In the genomic region with DNA sequence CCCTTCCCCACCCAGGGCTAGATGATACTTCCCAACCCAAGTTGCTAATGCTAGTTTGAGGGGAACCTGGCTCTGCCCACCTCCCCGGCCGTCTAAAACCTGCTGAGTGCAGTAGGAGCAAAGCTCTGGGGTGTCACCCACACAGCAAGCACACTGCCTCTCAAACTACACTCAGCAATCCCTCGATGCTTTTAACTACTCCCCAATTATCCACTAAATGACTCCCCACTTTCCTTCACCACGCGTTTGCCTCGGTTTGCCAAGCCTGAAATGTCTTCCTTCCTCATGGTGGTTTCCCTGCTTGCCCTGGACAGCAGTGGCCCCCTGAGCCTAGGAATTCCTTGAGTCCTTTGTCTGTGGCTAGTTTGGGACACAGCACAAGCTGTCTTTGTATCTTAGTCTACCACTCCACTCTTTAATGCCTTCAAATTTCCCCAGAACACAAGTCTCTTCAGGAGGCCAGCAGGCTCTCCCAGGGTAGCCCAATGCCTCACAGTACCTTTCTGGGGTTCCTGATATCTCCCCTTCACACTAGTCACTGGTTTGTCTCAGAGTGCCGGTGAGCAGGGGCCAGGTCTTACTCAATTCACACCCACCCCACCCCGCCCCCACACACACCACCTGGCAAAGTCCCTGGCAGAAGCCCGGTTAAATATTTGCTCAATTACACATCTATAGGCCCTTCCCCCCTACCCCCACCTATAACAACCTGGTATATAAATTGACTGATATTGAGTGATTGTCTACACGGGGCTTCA, we compare ENCODE assay signal across 7 mouse cellular contexts. TPM values are rescaled to one million over a fixed set of nuclear protein-coding genes. Genes with fewer than 3 reads are reported as not detected.
DNase-seq lines count a peak whose midpoint lies in the region; ATAC-seq and TF ChIP-seq lines count a peak whose summit lies in the region.

No protein-coding gene starts in this region.

- ATAC-seq in lung, postnatal 0 days: no peak
- peak; percentile 7; the same call in 1 of the 2 replicates for ATAC-seq in intestine, embryonic 16.5 days

- peak overlapping the region; percentile 96 for H3K4me3 ChIP-seq in lung, postnatal 0 days (ENCODE audit: low read depth, low read length)
- H3K4me3 ChIP-seq in embryonic fibroblast, embryonic 13.5 days (ENCODE audit: insufficient read depth, low read length): peak overlapping the region; percentile 99
- H3K4me3 ChIP-seq in intestine, embryonic 16.5 days (ENCODE audit: low read length): peak overlapping the region; percentile 98
- H3K4me3 ChIP-seq in olfactory bulb, adult 2 months (ENCODE audit: insufficient read depth, low read depth, low read length): peak overlapping the region; percentile 4; the same call in 1 of the 2 replicates

- H3K36me3 ChIP-seq in lung, postnatal 0 days (ENCODE audit: insufficient read depth, low read length): no peaks in the 10 kb centered on the region
- no peaks in the 10 kb centered on the region for H3K36me3 ChIP-seq in intestine, embryonic 16.5 days (ENCODE audit: control insufficient read depth, insufficient read depth, low read length)

- 13% methylated on average over 10 of the region's 10 CpGs for WGBS in lung, postnatal 0 days
- WGBS in intestine, embryonic 16.5 days: 11% methylated on average over 10 of the region's 10 CpGs
- WGBS in olfactory bulb, adult 2 months: 14% methylated on average over 10 of the region's 10 CpGs

- H3K4me1 ChIP-seq in lung, postnatal 0 days (ENCODE audit: insufficient read depth, low read depth, low read length): peaks cover 41% of the 10 kb centered on the region; the same call in 1 of the 2 replicates
- peaks cover 18% of the 10 kb centered on the region for H3K4me1 ChIP-seq in embryonic fibroblast, embryonic 13.5 days (ENCODE audit: control insufficient read depth, insufficient read depth, low read length)
- peaks cover 42% of the 10 kb centered on the region for H3K4me1 ChIP-seq in intestine, embryonic 16.5 days (ENCODE audit: control insufficient read depth, insufficient read depth, low read length)
- peaks cover 39% of the 10 kb centered on the region for H3K4me1 ChIP-seq in olfactory bulb, adult 2 months (ENCODE audit: control insufficient read depth, insufficient read depth, low read length)

- peak; percentile 46; the same call in 1 of the 2 replicates for TF ChIP-seq POLR2A in embryonic fibroblast, embryonic 13.5 days (IDR thresholded peaks at IDR 0.05; ENCODE audit: low read depth, low read length)
- no peak for TF ChIP-seq POLR2A in olfactory bulb, adult 2 months (IDR thresholded peaks at IDR 0.05; ENCODE audit: insufficient read depth, low read depth, low read length)

- no peak for TF ChIP-seq CTCF in lung, postnatal 0 days (IDR thresholded peaks at IDR 0.05)
- no peak for TF ChIP-seq CTCF in embryonic fibroblast, embryonic 13.5 days (IDR thresholded peaks at IDR 0.05; ENCODE audit: borderline replicate concordance, insufficient read depth, low read length)
- TF ChIP-seq CTCF in olfactory bulb, adult 2 months (IDR thresholded peaks at IDR 0.05; ENCODE audit: insufficient read depth, low read depth, low read length): no peak

- TF ChIP-seq EP300 in lung, postnatal 0 days (IDR thresholded peaks at IDR 0.05): no peak

- H3K4me2 ChIP-seq in lung, postnatal 0 days (replicated peaks; ENCODE audit: low read depth, low read length): peak overlapping the region; percentile 77
- peak overlapping the region; percentile 85 for H3K4me2 ChIP-seq in intestine, embryonic 16.5 days (ENCODE audit: low read depth, low read length)

- peak overlapping the region; percentile 97 for H3K9ac ChIP-seq in lung, postnatal 0 days (replicated peaks; ENCODE audit: low read depth)
- H3K9ac ChIP-seq in intestine, embryonic 16.5 days (ENCODE audit: low read depth, low read length): peak overlapping the region; percentile 99

- no peaks in the 10 kb centered on the region for H3K27me3 ChIP-seq in lung, postnatal 0 days (replicated peaks; ENCODE audit: insufficient read depth, low read length)
- H3K27me3 ChIP-seq in intestine, embryonic 16.5 days (replicated peaks; ENCODE audit: control insufficient read depth, insufficient read depth, low read length): no peaks in the 10 kb centered on the region

- DNase-seq in lung, postnatal 0 days (ENCODE audit: low spot score): no peak
- DNase-seq in lung, adult 18-20 months: no peak
- no peak for DNase-seq in right cerebral cortex, adult 18-20 months
- DNase-seq in cerebellum, postnatal 36 days: no peak

- H3K27ac ChIP-seq in lung, postnatal 0 days (ENCODE audit: low read length): peak overlapping the region; percentile 97
- peak overlapping the region; percentile 79 for H3K27ac ChIP-seq in embryonic fibroblast, embryonic 13.5 days (ENCODE audit: insufficient read depth, low read length)
- H3K27ac ChIP-seq in intestine, embryonic 16.5 days (ENCODE audit: low read length): peak overlapping the region; percentile 98
- peak overlapping the region; percentile 2; the same call in 1 of the 2 replicates for H3K27ac ChIP-seq in olfactory bulb, adult 2 months (ENCODE audit: insufficient read depth, low read depth, low read length)

- H3K9me3 ChIP-seq in lung, postnatal 0 days (ENCODE audit: low read length): no peaks in the 10 kb centered on the region
- no peaks in the 10 kb centered on the region for H3K9me3 ChIP-seq in intestine, embryonic 16.5 days (ENCODE audit: control insufficient read depth, low read length)

RNA-seq across cellular contexts. Expression of a gene that starts 2.3 kb away (rescaled TPM):
- 59.3 and 67.3 TPM in 2 replicates for polyA plus RNA-seq in lung, postnatal 0 days (2015; fragmentation: Nextera tagmentation; extraction: Ambion mirVana)
- polyA plus RNA-seq in embryonic fibroblast, embryonic 13.5 days (2011; ENCODE audit: insufficient read length, low read depth, missing spikeins): 718 and 1,071 TPM in 2 replicates
- polyA plus RNA-seq in intestine, embryonic 16.5 days (2015; fragmentation: Nextera tagmentation; extraction: Ambion mirVana): 39.1 and 43.8 TPM in 2 replicates
- polyA plus RNA-seq in olfactory bulb, adult 2 months (2012; ENCODE audit: insufficient read depth, insufficient read length, low replicate concordance, missing spikeins): 307 and 350 TPM in 2 replicates

Comparison
In these comparisons a context has a peak if more than half of its experiments do, and no peak if none do; other contexts are left out.
1. H3K27ac ChIP-seq: peak in every context shown above with its lines; median percentile 98 in intestine, embryonic 16.5 days; 97 in lung, postnatal 0 days; 79 in embryonic fibroblast, embryonic 13.5 days; 2 in olfactory bulb, adult 2 months.
2. H3K4me3 ChIP-seq: peak in every context shown above with its lines; median percentile 99 in embryonic fibroblast, embryonic 13.5 days; 98 in intestine, embryonic 16.5 days; 96 in lung, postnatal 0 days; 4 in olfactory bulb, adult 2 months.